Mouse (Mus musculus): Measurements from ENCODE around the gene Apol10b. TPM values are rescaled to one million over a fixed set of nuclear protein-coding genes. Genes with fewer than 3 reads are reported as not detected.
"Not testable (repeated sequence)": the region's sequence is repeated elsewhere in the genome, so short reads cannot be mapped to it uniquely, and the experiment has no call there.

Gene Apol10b
- polyA plus RNA-seq, 1 experiment: 0.72 TPM

- TF ChIP-seq CTCF (IDR thresholded peaks at IDR 0.05; ENCODE audit: insufficient read depth, low read length) (no peak), POLR2A (IDR thresholded peaks at IDR 0.05; ENCODE audit: borderline replicate concordance, extremely low read depth, low read depth, low read length) (no peak)
- H3K4me3 ChIP-seq (replicated peaks; ENCODE audit: extremely low read depth, low read depth, low read length): no peak overlapping the region
- peaks cover 3% of the 10 kb centered on the region; the same call in 1 of the 2 replicates for H3K4me1 ChIP-seq (ENCODE audit: control insufficient read depth, insufficient read depth, low read length)
- no peak for DNase-seq
Observed at GRCm38 (mm10) chr15:77588981-77589380, 6.9 kb downstream of the Apol10b start.

- TF ChIP-seq CTCF (IDR thresholded peaks at IDR 0.05; ENCODE audit: insufficient read depth, low read length): no peak
- TF ChIP-seq POLR2A (IDR thresholded peaks at IDR 0.05; ENCODE audit: borderline replicate concordance, extremely low read depth, low read depth, low read length): no peak
- Histone ChIP-seq H3K4me1 (ENCODE audit: control insufficient read depth, insufficient read depth, low read length) (peaks cover 8% of the 10 kb centered on the region), H3K4me3 (replicated peaks; ENCODE audit: extremely low read depth, low read depth, low read length) (no peak overlapping the region)
- no peak for DNase-seq
Observed at GRCm38 (mm10) chr15:77587026-77587425, 8.9 kb downstream of the Apol10b start.

GRCm38 (mm10) chr15:77581681-77582080, 14.2 kb downstream of the Apol10b start:
- TF ChIP-seq CTCF (IDR thresholded peaks at IDR 0.05; ENCODE audit: insufficient read depth, low read length): no peak
- no peak for TF ChIP-seq POLR2A (IDR thresholded peaks at IDR 0.05; ENCODE audit: borderline replicate concordance, extremely low read depth, low read depth, low read length)
- 14% methylated on average over 1 of the region's 1 CpGs for WGBS
- peak; percentile 27 for DNase-seq
- Histone ChIP-seq H3K4me3 (replicated peaks; ENCODE audit: extremely low read depth, low read depth, low read length) (no peak overlapping the region), H3K4me1 (ENCODE audit: control insufficient read depth, insufficient read depth, low read length) (peaks cover 14% of the 10 kb centered on the region)

- no peak for DNase-seq
- 90% methylated on average over 4 of the region's 4 CpGs for WGBS
- Histone ChIP-seq H3K4me1 (ENCODE audit: control insufficient read depth, insufficient read depth, low read length) (peaks cover 14% of the 10 kb centered on the region), H3K4me3 (replicated peaks; ENCODE audit: extremely low read depth, low read depth, low read length) (no peak overlapping the region)
- TF ChIP-seq CTCF (IDR thresholded peaks at IDR 0.05; ENCODE audit: insufficient read depth, low read length) (no peak), POLR2A (IDR thresholded peaks at IDR 0.05; ENCODE audit: borderline replicate concordance, extremely low read depth, low read depth, low read length) (no peak)
Observed at GRCm38 (mm10) chr15:77579311-77579710, 16.6 kb downstream of the Apol10b start.

GRCm38 (mm10) chr15:77578801-77579200, 17.1 kb downstream of the Apol10b start:
- no peak for DNase-seq
- 77% methylated on average over 2 of the region's 2 CpGs for WGBS
- TF ChIP-seq CTCF (IDR thresholded peaks at IDR 0.05; ENCODE audit: insufficient read depth, low read length) (no peak), POLR2A (IDR thresholded peaks at IDR 0.05; ENCODE audit: borderline replicate concordance, extremely low read depth, low read depth, low read length) (no peak)
- peaks cover 14% of the 10 kb centered on the region for H3K4me1 ChIP-seq (ENCODE audit: control insufficient read depth, insufficient read depth, low read length)
- H3K4me3 ChIP-seq (replicated peaks; ENCODE audit: extremely low read depth, low read depth, low read length): no peak overlapping the region

- peaks cover 3% of the 10 kb centered on the region; the same call in 1 of the 2 replicates for H3K4me1 ChIP-seq (ENCODE audit: control insufficient read depth, insufficient read depth, low read length)
- H3K4me3 ChIP-seq (replicated peaks; ENCODE audit: extremely low read depth, low read depth, low read length): no peak overlapping the region
- TF ChIP-seq CTCF (IDR thresholded peaks at IDR 0.05; ENCODE audit: insufficient read depth, low read length) (0 out of 2 replicates have a peak, but pooled peaks have one; percentile 9), POLR2A (IDR thresholded peaks at IDR 0.05; ENCODE audit: borderline replicate concordance, extremely low read depth, low read depth, low read length) (no peak)
- no peak for DNase-seq
Observed at GRCm38 (mm10) chr15:77563219-77563618, 32.7 kb downstream of the Apol10b start.

GRCm38 (mm10) chr15:77561792-77562191, 34.1 kb downstream of the Apol10b start, which contains the start of gene 1700025B11Rik:
TSS of gene 1700025B11Rik (minus strand) at chr15:77561892.
- H3K4me1 ChIP-seq (ENCODE audit: control insufficient read depth, insufficient read depth, low read length): peaks cover 3% of the 10 kb centered on the region; the same call in 1 of the 2 replicates
- TF ChIP-seq POLR2A (IDR thresholded peaks at IDR 0.05; ENCODE audit: borderline replicate concordance, extremely low read depth, low read depth, low read length): no peak
- no peak for TF ChIP-seq CTCF (IDR thresholded peaks at IDR 0.05; ENCODE audit: insufficient read depth, low read length)
- no peak within 1 kb of the TSS for H3K4me3 ChIP-seq (replicated peaks; ENCODE audit: extremely low read depth, low read depth, low read length)
- DNase-seq: no peak

- not testable (repeated sequence) for DNase-seq; H3K4me3 ChIP-seq (replicated peaks; ENCODE audit: extremely low read depth, low read depth, low read length); H3K4me1 ChIP-seq (ENCODE audit: control insufficient read depth, insufficient read depth, low read length)
- WGBS: 23% methylated on average over 1 of the region's 1 CpGs
Observed at GRCm38 (mm10) chr15:77539221-77539620, 56.7 kb downstream of the Apol10b start.

Other genes with a start within 250 kb of the Apol10b start
- 0.31 and 0.38 TPM in 2 replicates for gene Apol7a, start 197.0 kb downstream of the Apol10b start, polyA plus RNA-seq (2012; rRNA removed)
- 0.80 and 1.3 TPM in 2 replicates for gene Apol9a, start 185.0 kb downstream of the Apol10b start, polyA plus RNA-seq (2012; rRNA removed)
- not detected in 2 replicates for gene Apol7b, start 148.6 kb downstream of the Apol10b start, polyA plus RNA-seq (2012; rRNA removed)
- 0.06 TPM in 1 of 2 replicates, not detected in the other for gene Apol10a, start 119.1 kb downstream of the Apol10b start, polyA plus RNA-seq (2012; rRNA removed)
- not detected in 2 replicates for gene Apol11a, start 87.9 kb downstream of the Apol10b start, polyA plus RNA-seq (2012; rRNA removed)
- gene Apol7c, start 62.8 kb downstream of the Apol10b start, polyA plus RNA-seq (2012; rRNA removed): 1.0 and 1.1 TPM in 2 replicates
- gene 1700025B11Rik, start 34.2 kb downstream of the Apol10b start, polyA plus RNA-seq (2012; rRNA removed): not detected in 2 replicates
- gene Gm36245, start 3.1 kb upstream of the Apol10b start, polyA plus RNA-seq (2012; rRNA removed): not detected in 2 replicates
- gene Apol11b, start 47.2 kb upstream of the Apol10b start, polyA plus RNA-seq (2012; rRNA removed): 0.13 and 0.95 TPM in 2 replicates
- 0.88 and 1.3 TPM in 2 replicates for gene Apol7e, start 102.7 kb upstream of the Apol10b start, polyA plus RNA-seq (2012; rRNA removed)
- 1.7 and 2.1 TPM in 2 replicates for gene Apol9b, start 132.9 kb upstream of the Apol10b start, polyA plus RNA-seq (2012; rRNA removed)
- 0.05 TPM in 1 of 2 replicates, not detected in the other for gene Apol8, start 160.9 kb upstream of the Apol10b start, polyA plus RNA-seq (2012; rRNA removed)
- gene Myh9, start 246.1 kb upstream of the Apol10b start, polyA plus RNA-seq (2012; rRNA removed): 133 and 162 TPM in 2 replicates

All from lung, adult 2 months (tissue).